Mouse (Mus musculus): Measurements from ENCODE around the gene Selenoo.

Gene Selenoo

GRCm38 (mm10) chr15:89075478-89076147 is 13.3 kb upstream of the Selenoo start:
- peak; percentile 91 for DNase-seq (ENCODE audit: low spot score)

GRCm38 (mm10) chr15:89076156-89076731 is 12.6 kb upstream of the Selenoo start:
- DNase-seq (ENCODE audit: low spot score), result peak; percentile 75

- DNase-seq (ENCODE audit: low spot score), result no peak
Observed at GRCm38 (mm10) chr15:89078208-89078836, 10.6 kb upstream of the Selenoo start.

- no peak for DNase-seq (ENCODE audit: low spot score)
Observed at GRCm38 (mm10) chr15:89083906-89084305, 5.0 kb upstream of the Selenoo start.

- DNase-seq (ENCODE audit: low spot score), result peak; percentile 43
Observed at GRCm38 (mm10) chr15:89084826-89085225, 4.1 kb upstream of the Selenoo start.

- peak; percentile 66 for DNase-seq (ENCODE audit: low spot score)
Observed at GRCm38 (mm10) chr15:89089248-89090051, 566 bp downstream of the Selenoo start.

GRCm38 (mm10) chr15:89090662-89091061 is 1.8 kb downstream of the Selenoo start:
- DNase-seq (ENCODE audit: low spot score), result no peak

GRCm38 (mm10) chr15:89092181-89092580 is 3.3 kb downstream of the Selenoo start:
- no peak for DNase-seq (ENCODE audit: low spot score)

GRCm38 (mm10) chr15:89097450-89097849 is 8.6 kb downstream of the Selenoo start:
- no peak for DNase-seq (ENCODE audit: low spot score)

- no peak for DNase-seq (ENCODE audit: low spot score)
Observed at GRCm38 (mm10) chr15:89098616-89099015, 9.7 kb downstream of the Selenoo start.

- peak; percentile 41 for DNase-seq (ENCODE audit: low spot score)
Observed at GRCm38 (mm10) chr15:89100823-89101222, 11.9 kb downstream of the Selenoo start.

GRCm38 (mm10) chr15:89102646-89103045 is 13.8 kb downstream of the Selenoo start:
- DNase-seq (ENCODE audit: low spot score), result peak; percentile 42

- no peak for DNase-seq (ENCODE audit: low spot score)
Observed at GRCm38 (mm10) chr15:89103921-89104320, 15.0 kb downstream of the Selenoo start.

- DNase-seq (ENCODE audit: low spot score), result no peak
Observed at GRCm38 (mm10) chr15:89104425-89104824, 15.5 kb downstream of the Selenoo start.

- no peak for DNase-seq (ENCODE audit: low spot score)
Observed at GRCm38 (mm10) chr15:89106073-89106472, 17.2 kb downstream of the Selenoo start.

- no peak for DNase-seq (ENCODE audit: low spot score)
Observed at GRCm38 (mm10) chr15:89106976-89107375, 18.1 kb downstream of the Selenoo start.

- DNase-seq (ENCODE audit: low spot score), result peak; percentile 80
Observed at GRCm38 (mm10) chr15:89110147-89110546, 21.3 kb downstream of the Selenoo start.

- no peak for DNase-seq (ENCODE audit: low spot score)
Observed at GRCm38 (mm10) chr15:89118007-89118406, 29.1 kb downstream of the Selenoo start.

GRCm38 (mm10) chr15:89122649-89123366 is 33.9 kb downstream of the Selenoo start, which contains the start of gene Tubgcp6:
TSS of gene Tubgcp6 (minus strand) at chr15:89123112.
- DNase-seq (ENCODE audit: low spot score), result peak; percentile 97

- DNase-seq (ENCODE audit: low spot score), result peak; percentile 79
Observed at GRCm38 (mm10) chr15:89123595-89123994, 34.7 kb downstream of the Selenoo start.

- no peak for DNase-seq (ENCODE audit: low spot score)
Observed at GRCm38 (mm10) chr15:89124312-89124711, 35.4 kb downstream of the Selenoo start.

- DNase-seq (ENCODE audit: low spot score), result no peak
Observed at GRCm38 (mm10) chr15:89125351-89125750, 36.5 kb downstream of the Selenoo start.

Measured in testis, postnatal 10 days (tissue).